Comparison of ENCODE assay signal across 7 mouse cellular contexts in genomic region chr7:102222830-102223556, GRCm38 (mm10). TPM values are rescaled to one million over a fixed set of nuclear protein-coding genes. Genes with fewer than 3 reads are reported as not detected.
DNase-seq lines count a peak whose midpoint lies in the region; ATAC-seq and TF ChIP-seq lines count a peak whose summit lies in the region.

No protein-coding gene starts in this region.

- H3K9ac ChIP-seq in hindbrain, embryonic 16.5 days (ENCODE audit: low read depth, low read length) = peak overlapping the region; percentile 80

- H3K4me2 ChIP-seq in hindbrain, embryonic 16.5 days (ENCODE audit: low read length) = peak overlapping the region; percentile 94

- peak; percentile 66 for ATAC-seq in activated CD4-positive, CD25-positive, alpha-beta regulatory T cell, adult 4 months
- ATAC-seq in common myeloid progenitor, adult 5-6 weeks (replicated peaks; ENCODE audit: low read depth, poor library complexity, severe bottlenecking) = peak; percentile 86
- peak; percentile 90 for ATAC-seq in hindbrain, embryonic 16.5 days

- H3K27me3 ChIP-seq in hindbrain, embryonic 16.5 days (replicated peaks; ENCODE audit: control insufficient read depth, insufficient read depth, low read length) = no peaks in the 10 kb centered on the region
- no peaks in the 10 kb centered on the region for H3K27me3 ChIP-seq in small intestine, adult 2 months (ENCODE audit: control insufficient read depth, insufficient read depth, low read length)

- intact Hi-C loops in left cerebral cortex, postnatal 4 days (cut with DNase I) = no loop called here

- H3K4me1 ChIP-seq in hindbrain, embryonic 16.5 days (ENCODE audit: control insufficient read depth, insufficient read depth, low read depth, low read length) = no peaks in the 10 kb centered on the region; the same call in 1 of the 2 replicates
- peaks cover 7% of the 10 kb centered on the region; the same call in 1 of the 2 replicates for H3K4me1 ChIP-seq in small intestine, adult 2 months (ENCODE audit: control insufficient read depth, insufficient read depth, insufficient read length, low read length)

- TF ChIP-seq POLR2A in small intestine, adult 2 months (IDR thresholded peaks at IDR 0.05; ENCODE audit: low read depth, low read length) = no peak

- H3K36me3 ChIP-seq in hindbrain, embryonic 16.5 days (ENCODE audit: control insufficient read depth, insufficient read depth, low read length) = peaks cover 1% of the 10 kb centered on the region; the same call in 1 of the 2 replicates
- 0 out of 2 replicates have a peak, but pooled peaks cover 1% of the 10 kb centered on the region for H3K36me3 ChIP-seq in small intestine, adult 2 months (ENCODE audit: control insufficient read depth, insufficient read depth, low read length)

- no peaks in the 10 kb centered on the region for H3K9me3 ChIP-seq in hindbrain, embryonic 16.5 days (ENCODE audit: control insufficient read depth, low read length)

- H3K27ac ChIP-seq in hindbrain, embryonic 16.5 days (ENCODE audit: low read depth, low read length) = peak overlapping the region; percentile 69
- H3K27ac ChIP-seq in small intestine, adult 2 months (ENCODE audit: insufficient read depth, low read depth, low read length) = peak overlapping the region; percentile 47

- TF ChIP-seq CTCF in small intestine, adult 2 months (IDR thresholded peaks at IDR 0.05; ENCODE audit: extremely low read depth, insufficient read length, insufficient replicate concordance, low read depth, low read length) = no peak

- peak; percentile 36 to 50 for DNase-seq in gastrocnemius, adult 8-10 months (ENCODE audit: low spot score in 2 of 2)
- DNase-seq in left cerebral cortex, postnatal 4 days = peak; percentile 62
- peak; percentile 65 for DNase-seq in mesoderm, embryonic 11.5 days (ENCODE audit: low read depth, low spot score)

- 1% methylated on average over 31 of the region's 31 CpGs for WGBS in hindbrain, embryonic 16.5 days
- 2% methylated on average over 31 of the region's 31 CpGs for WGBS in small intestine, adult 2 months

- peak overlapping the region; percentile 77 for H3K4me3 ChIP-seq in hindbrain, embryonic 16.5 days (ENCODE audit: low read length)
- peak overlapping the region; percentile 99 for H3K4me3 ChIP-seq in small intestine, adult 2 months (ENCODE audit: low read depth, low read length)

RNA-seq across cellular contexts. Expression of gene Pgap2, which starts 13.0 kb away (rescaled TPM):
- polyA plus RNA-seq in activated CD4-positive, CD25-positive, alpha-beta regulatory T cell, adult 4 months (2017; shearing (Covaris generic)) = 10 to 100 TPM; 47.6 to 62.3 TPM
- total RNA-seq in common myeloid progenitor, adult 5-6 weeks (2017) = 23.1 and 30.9 TPM in 2 replicates
- 10 to 100 TPM; 22.9 to 25.7 (median 25.0) TPM for total RNA-seq in gastrocnemius, adult 8-10 months (2022)
- 63.5 and 67.0 TPM in 2 replicates for polyA plus RNA-seq in hindbrain, embryonic 16.5 days (2015; fragmentation: Nextera tagmentation; extraction: Ambion mirVana)
- 10 to 100 TPM; 36.7 to 39.0 TPM for total RNA-seq in left cerebral cortex, postnatal 4 days (2021)
- 49.6 and 58.0 TPM in 2 replicates for polyA plus RNA-seq in small intestine, adult 2 months (2012; rRNA removed)

RNA-seq across cellular contexts. Expression of gene Nup98, which starts 13.0 kb away (rescaled TPM):
- polyA plus RNA-seq in activated CD4-positive, CD25-positive, alpha-beta regulatory T cell, adult 4 months (2017; shearing (Covaris generic)) = 10 to 100 TPM; 33.8 to 33.9 TPM
- 54.7 and 60.9 TPM in 2 replicates for total RNA-seq in common myeloid progenitor, adult 5-6 weeks (2017)
- total RNA-seq in gastrocnemius, adult 8-10 months (2022) = 10 to 100 TPM; 22.1 to 29.8 (median 24.3) TPM
- 15.1 and 19.4 TPM in 2 replicates for polyA plus RNA-seq in hindbrain, embryonic 16.5 days (2015; fragmentation: Nextera tagmentation; extraction: Ambion mirVana)
- 10 to 100 TPM; 39.4 to 41.2 TPM for total RNA-seq in left cerebral cortex, postnatal 4 days (2021)
- 5.2 and 12.2 TPM in 2 replicates for polyA plus RNA-seq in small intestine, adult 2 months (2012; rRNA removed)

RNA-seq across cellular contexts. Expression of gene Rhog, which starts 32.9 kb away (rescaled TPM):
- 100 to 1,000 TPM; 179 to 195 TPM for polyA plus RNA-seq in activated CD4-positive, CD25-positive, alpha-beta regulatory T cell, adult 4 months (2017; shearing (Covaris generic))
- 40.9 and 43.0 TPM in 2 replicates for total RNA-seq in common myeloid progenitor, adult 5-6 weeks (2017)
- 10 to 100 TPM in 3 of 4 experiments, 1 to 10 TPM in 1; 8.9 to 14.8 (median 11.5) TPM for total RNA-seq in gastrocnemius, adult 8-10 months (2022)
- polyA plus RNA-seq in hindbrain, embryonic 16.5 days (2015; fragmentation: Nextera tagmentation; extraction: Ambion mirVana) = 19.5 and 20.9 TPM in 2 replicates
- 10 to 100 TPM; 11.3 to 12.3 TPM for total RNA-seq in left cerebral cortex, postnatal 4 days (2021)
- polyA plus RNA-seq in small intestine, adult 2 months (2012; rRNA removed) = 74.5 and 165 TPM in 2 replicates

RNA-seq across cellular contexts. Expression of gene Stim1, which starts 44.6 kb away (rescaled TPM):
- polyA plus RNA-seq in activated CD4-positive, CD25-positive, alpha-beta regulatory T cell, adult 4 months (2017; shearing (Covaris generic)) = 10 to 100 TPM; 39.4 to 46.8 TPM
- 20.5 and 41.0 TPM in 2 replicates for total RNA-seq in common myeloid progenitor, adult 5-6 weeks (2017)
- 100 to 1,000 TPM; 159 to 172 (median 166) TPM for total RNA-seq in gastrocnemius, adult 8-10 months (2022)
- polyA plus RNA-seq in hindbrain, embryonic 16.5 days (2015; fragmentation: Nextera tagmentation; extraction: Ambion mirVana) = 15.1 and 17.4 TPM in 2 replicates
- 10 to 100 TPM; 43.5 to 45.7 TPM for total RNA-seq in left cerebral cortex, postnatal 4 days (2021)
- polyA plus RNA-seq in small intestine, adult 2 months (2012; rRNA removed) = 20.7 and 21.6 TPM in 2 replicates

Comparison
In these comparisons a context has a peak if more than half of its experiments do, and no peak if none do; other contexts are left out.
1. Peak in every context shown above with its lines: DNase-seq, ATAC-seq, H3K4me3 ChIP-seq and H3K27ac ChIP-seq.